Mouse (Mus musculus) embryonic fibroblast, embryonic 13.5 days (primary cell): ENCODE measurements around the gene Dab2ip.

ENCODE experiments used
- CTCF ChIP-seq: IDR thresholded peaks from 2 replicates; pipeline ENCODE4 v1.5.1; 2011; ENCODE audit warnings: mild to moderate bottlenecking, control low read depth, low read length, moderate library complexity, borderline replicate concordance; ENCODE audit not compliant: insufficient read depth
- POLR2A ChIP-seq: IDR thresholded peaks from 2 replicates; pipeline ENCODE4 v1.6.1; 2011; ENCODE audit warnings: low read depth, mild to moderate bottlenecking, control low read depth, low read length, moderate library complexity

DNA sequence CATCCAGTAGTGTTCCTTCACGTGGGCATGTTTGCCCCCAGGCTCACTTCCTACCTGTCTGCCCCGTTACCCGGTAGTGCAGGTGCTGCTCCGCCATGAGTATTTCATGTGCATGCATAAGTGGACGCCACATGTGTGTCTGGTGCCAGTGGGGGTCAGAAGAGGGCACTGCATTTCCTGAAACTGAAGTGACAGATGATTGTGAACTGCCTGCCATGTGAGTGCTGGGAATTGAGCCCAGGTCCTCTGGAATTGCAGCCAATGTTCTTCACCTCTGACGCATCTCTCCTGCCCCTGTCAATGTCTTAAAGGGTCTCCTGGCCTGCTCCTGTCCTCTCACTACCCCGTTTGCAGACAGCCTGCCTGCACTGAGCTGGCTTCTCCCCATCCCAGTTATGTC, 143.9 kb downstream of the Dab2ip start:
- TF ChIP-seq CTCF: no peak
- TF ChIP-seq POLR2A: no peak
